In genomic region chr3:157206752-157207151, GRCm38 (mm10) we compare ENCODE assay signal across 25 mouse cellular contexts.
"Had no signal": no experiment of that assay in that cellular context is flagged by ENCODE, and none has a peak within 500 bp of the region (broad histone marks: within the 10 kb centered on the region; RNA-seq: fewer than 3 reads in every experiment).

No protein-coding gene starts in this region.

- H3K27ac ChIP-seq: gastrocnemius, adult 2 months; heart, adult 2 months; heart, embryonic 13.5 days; heart, embryonic 15.5 days; hindbrain, embryonic 10.5 days; hindbrain, embryonic 15.5 days; intestine, embryonic 15.5 days; layer of hippocampus, adult 2 months; left cerebral cortex, adult 2 months; limb, embryonic 12.5 days; liver, embryonic 13.5 days; liver, embryonic 15.5 days had no signal

- ATAC-seq: inflammation-experienced regulatory T-cells, adult 6 months; intestine, embryonic 15.5 days; intestine, postnatal 0 days had no signal

- H3K36me3 ChIP-seq: heart, embryonic 13.5 days; heart, embryonic 15.5 days; hindbrain, embryonic 10.5 days; hindbrain, embryonic 15.5 days; intestine, embryonic 15.5 days; limb, embryonic 12.5 days; liver, embryonic 13.5 days; liver, embryonic 15.5 days had no signal

- H3K4me2 ChIP-seq: heart, embryonic 11.5 days; heart, embryonic 13.5 days; heart, embryonic 15.5 days; hindbrain, embryonic 15.5 days; intestine, embryonic 15.5 days; limb, embryonic 12.5 days; liver, embryonic 11.5 days; liver, embryonic 13.5 days; liver, embryonic 15.5 days had no signal

- H3K9me3 ChIP-seq: heart, embryonic 13.5 days; heart, embryonic 15.5 days; hindbrain, embryonic 10.5 days; hindbrain, embryonic 15.5 days; intestine, embryonic 15.5 days; limb, embryonic 12.5 days; liver, embryonic 13.5 days; liver, embryonic 15.5 days had no signal

- H3K9ac ChIP-seq: heart, embryonic 13.5 days; heart, embryonic 15.5 days; hindbrain, embryonic 15.5 days; intestine, embryonic 15.5 days; limb, embryonic 12.5 days; liver, embryonic 13.5 days; liver, embryonic 15.5 days had no signal

- DNase-seq: gastrocnemius, adult 2 months; gastrocnemius, postnatal 10 days; gastrocnemius, postnatal 25 days; heart, adult 2 months; heart, postnatal 4 days; kidney, adult 18-20 months; kidney, adult 8-10 months; kidney, postnatal 10 days; kidney, postnatal 25 days; kidney, postnatal 4 days; liver; liver, embryonic 13.5 days had no signal

- H3K27me3 ChIP-seq: heart, embryonic 13.5 days; heart, embryonic 15.5 days; hindbrain, embryonic 15.5 days; intestine, embryonic 15.5 days; limb, embryonic 12.5 days; liver, embryonic 13.5 days; liver, embryonic 15.5 days had no signal

- H3K4me1 ChIP-seq: heart, embryonic 13.5 days; heart, embryonic 15.5 days; intestine, embryonic 15.5 days; limb, embryonic 12.5 days; liver, embryonic 13.5 days; liver, embryonic 15.5 days had no signal

- H3K4me3 ChIP-seq: gastrocnemius, adult 2 months; heart, adult 2 months; heart, embryonic 13.5 days; heart, embryonic 15.5 days; hindbrain, embryonic 10.5 days; hindbrain, embryonic 15.5 days; intestine, embryonic 15.5 days; layer of hippocampus, adult 2 months; left cerebral cortex, adult 2 months; limb, embryonic 12.5 days; liver, embryonic 13.5 days; liver, embryonic 15.5 days had no signal
